Mouse (Mus musculus) hindbrain, embryonic 15.5 days (tissue): ENCODE measurements around the gene Tubg2. TPM values are rescaled to one million over a fixed set of nuclear protein-coding genes. Genes with fewer than 3 reads are reported as not detected.

ENCODE experiments used
- ATAC-seq: fragments of 200-750 bp; cut with Nextera tagmentation; 2 replicates; pipeline ENCODE4 v1.8.0; 2017; ENCODE audit warnings: low read depth, moderate number of reproducible peaks, moderate TSS enrichment; ENCODE audit not compliant: low FRiP score
- H3K27ac ChIP-seq: fragments of 300-500 bp; sonication (generic); replicated peaks from 2 replicates; pipeline ENCODE4 v1.5.1; 2015; ENCODE audit warnings: mild to moderate bottlenecking, inconsistent platforms
- H3K27me3 ChIP-seq: fragments of 300-500 bp; sonication (generic); 2 replicates; pipeline ENCODE4 v1.6.1; 2015; ENCODE audit warnings: control low read depth, inconsistent platforms
- H3K36me3 ChIP-seq: fragments of 300-500 bp; sonication (generic); 2 replicates; pipeline ENCODE4 v1.6.1; 2015; ENCODE audit warnings: control low read depth, inconsistent platforms
- H3K4me1 ChIP-seq: fragments of 300-500 bp; sonication (generic); replicated peaks from 2 replicates; pipeline ENCODE4 v1.6.1; 2015; ENCODE audit warnings: control low read depth, inconsistent platforms
- H3K4me2 ChIP-seq: fragments of 300-500 bp; sonication (generic); 2 replicates; pipeline ENCODE4 v1.6.1; 2015; ENCODE audit warnings: moderate library complexity, mild to moderate bottlenecking, inconsistent platforms
- H3K4me3 ChIP-seq: fragments of 300-500 bp; sonication (generic); 2 replicates; pipeline ENCODE4 v1.5.1; 2015; ENCODE audit warnings: mild to moderate bottlenecking, inconsistent platforms
- H3K9ac ChIP-seq: fragments of 300-500 bp; sonication (generic); 2 replicates; pipeline ENCODE4 v1.6.1; 2015; ENCODE audit warnings: inconsistent platforms
- H3K9me3 ChIP-seq: fragments of 300-500 bp; sonication (generic); 2 replicates; pipeline ENCODE4 v1.6.1; 2016; ENCODE audit warnings: control low read depth, inconsistent platforms
- WGBS: fragments of 180-500 bp; shearing (Covaris S2); methylation state at CpG from one replicate; pipeline ENCODE4 v1.1.7; 2015; 5-methylcytosine and 5-hydroxymethylcytosine counted together
- polyA plus RNA-seq: library from polyadenylated mRNA; unstranded; fragments of >200 nt; fragmentation: Nextera tagmentation; extraction: Ambion mirVana; gene quantifications from 2 replicates; pipeline ENCODE4 v1.2.1, GENCODE M21; 2015

The Tubg2 gene
- polyA plus RNA-seq, 1 experiment from 2014 or later, result 53.1 TPM

- under 1% methylated on average over 25 of the region's 25 CpGs for WGBS
- peak; percentile 4; the same call in 1 of the 2 replicates for ATAC-seq
- H3K4me3 ChIP-seq, result peak overlapping the region; percentile 54
- no peaks in the 10 kb centered on the region for H3K36me3 ChIP-seq
- H3K4me2 ChIP-seq, result peak overlapping the region; percentile 71
- H3K9me3 ChIP-seq, result no peaks in the 10 kb centered on the region
- H3K4me1 ChIP-seq, result peaks cover 66% of the 10 kb centered on the region
- peak overlapping the region; percentile 62 for H3K9ac ChIP-seq
- H3K27me3 ChIP-seq, result peaks cover 24% of the 10 kb centered on the region
- H3K27ac ChIP-seq, result peak overlapping the region; percentile 85
These were observed 20.5 kb downstream of the Tubg2 start for GRCm38 (mm10) chr11:101176117-101176691.

GRCm38 (mm10) chr11:101176933-101177773 is 21.4 kb downstream of the Tubg2 start:
- Histone ChIP-seq H3K4me3 (peak overlapping the region; percentile 54), H3K27me3 (peaks cover 24% of the 10 kb centered on the region), H3K9ac (peak overlapping the region; percentile 62), H3K36me3 (no peaks in the 10 kb centered on the region; the same call in 1 of the 2 replicates), H3K4me1 (peaks cover 59% of the 10 kb centered on the region), H3K4me2 (peak overlapping the region; percentile 71), H3K9me3 (no peaks in the 10 kb centered on the region), H3K27ac (peak overlapping the region; percentile 85)
- ATAC-seq, result no peak
- WGBS, result 20% methylated on average over 22 of the region's 22 CpGs

GRCm38 (mm10) chr11:101178061-101179058 is 22.7 kb downstream of the Tubg2 start:
- Histone ChIP-seq H3K9me3 (no peaks in the 10 kb centered on the region), H3K27ac (no peak overlapping the region), H3K4me3 (peak overlapping the region; percentile 54), H3K4me1 (peaks cover 49% of the 10 kb centered on the region), H3K27me3 (peaks cover 24% of the 10 kb centered on the region), H3K9ac (peak overlapping the region; percentile 5; the same call in 1 of the 2 replicates), H3K36me3 (no peaks in the 10 kb centered on the region; the same call in 1 of the 2 replicates), H3K4me2 (peak overlapping the region; percentile 71)
- no peak for ATAC-seq
- WGBS, result 48% methylated on average over 36 of the region's 36 CpGs

GRCm38 (mm10) chr11:101179306-101179705 is 23.6 kb downstream of the Tubg2 start:
- H3K4me1 ChIP-seq, result peaks cover 39% of the 10 kb centered on the region
- H3K4me3 ChIP-seq, result no peak overlapping the region
- no peak overlapping the region for H3K9ac ChIP-seq
- no peaks in the 10 kb centered on the region for H3K9me3 ChIP-seq
- no peak overlapping the region for H3K4me2 ChIP-seq
- WGBS, result 80% methylated on average over 15 of the region's 15 CpGs
- ATAC-seq, result no peak
- no peaks in the 10 kb centered on the region; the same call in 1 of the 2 replicates for H3K36me3 ChIP-seq
- H3K27me3 ChIP-seq, result peaks cover 24% of the 10 kb centered on the region
- no peak overlapping the region for H3K27ac ChIP-seq

GRCm38 (mm10) chr11:101180261-101180660 is 24.6 kb downstream of the Tubg2 start:
- Histone ChIP-seq H3K4me2 (no peak overlapping the region), H3K27me3 (peaks cover 19% of the 10 kb centered on the region), H3K9ac (no peak overlapping the region), H3K4me3 (no peak overlapping the region), H3K36me3 (no peaks in the 10 kb centered on the region; the same call in 1 of the 2 replicates), H3K9me3 (no peaks in the 10 kb centered on the region), H3K27ac (no peak overlapping the region), H3K4me1 (peaks cover 30% of the 10 kb centered on the region)
- 66% methylated on average over 17 of the region's 17 CpGs for WGBS
- ATAC-seq, result no peak

- no peak overlapping the region for H3K9ac ChIP-seq
- no peak overlapping the region for H3K4me2 ChIP-seq
- H3K4me3 ChIP-seq, result no peak overlapping the region
- peaks cover 25% of the 10 kb centered on the region for H3K4me1 ChIP-seq
- ATAC-seq, result no peak
- peaks cover 17% of the 10 kb centered on the region for H3K27me3 ChIP-seq
- no peaks in the 10 kb centered on the region; the same call in 1 of the 2 replicates for H3K36me3 ChIP-seq
- 41% methylated on average over 10 of the region's 10 CpGs for WGBS
- H3K27ac ChIP-seq, result no peak overlapping the region
- no peaks in the 10 kb centered on the region for H3K9me3 ChIP-seq
These were observed 25.4 kb downstream of the Tubg2 start for GRCm38 (mm10) chr11:101180846-101181740.

- Histone ChIP-seq H3K4me2 (no peak overlapping the region), H3K27me3 (peaks cover 17% of the 10 kb centered on the region), H3K9ac (no peak overlapping the region), H3K4me3 (no peak overlapping the region), H3K27ac (no peak overlapping the region), H3K36me3 (peaks cover 5% of the 10 kb centered on the region; the same call in 1 of the 2 replicates), H3K9me3 (no peaks in the 10 kb centered on the region), H3K4me1 (peaks cover 18% of the 10 kb centered on the region)
- WGBS, result 92% methylated on average over 11 of the region's 11 CpGs
- no peak for ATAC-seq
These were observed 26.3 kb downstream of the Tubg2 start for GRCm38 (mm10) chr11:101181961-101182360.

- no peak overlapping the region for H3K27ac ChIP-seq
- no peak overlapping the region for H3K9ac ChIP-seq
- 72% methylated on average over 14 of the region's 14 CpGs for WGBS
These were observed 27.2 kb downstream of the Tubg2 start for GRCm38 (mm10) chr11:101182771-101183517.

GRCm38 (mm10) chr11:101184984-101185383 is 29.3 kb downstream of the Tubg2 start:
- Histone ChIP-seq H3K27me3 (no peaks in the 10 kb centered on the region; the same call in none of the 2 replicates), H3K4me3 (no peak overlapping the region), H3K36me3 (peaks cover 5% of the 10 kb centered on the region; the same call in 1 of the 2 replicates), H3K9ac (no peak overlapping the region), H3K27ac (no peak overlapping the region), H3K9me3 (no peaks in the 10 kb centered on the region), H3K4me1 (peaks cover 10% of the 10 kb centered on the region), H3K4me2 (no peak overlapping the region)
- WGBS, result 90% methylated on average over 12 of the region's 12 CpGs
- no peak for ATAC-seq

More at GRCm38 (mm10) chr11:101182771-101183517, 27.2 kb downstream of the Tubg2 start:
- Histone ChIP-seq H3K4me1 (peaks cover 8% of the 10 kb centered on the region), H3K9me3 (no peaks in the 10 kb centered on the region), H3K27me3 (peaks cover 8% of the 10 kb centered on the region), H3K4me2 (no peak overlapping the region), H3K36me3 (peaks cover 5% of the 10 kb centered on the region; the same call in 1 of the 2 replicates), H3K4me3 (no peak overlapping the region)
- ATAC-seq, result no peak

GRCm38 (mm10) chr11:101185441-101185840 is 29.7 kb downstream of the Tubg2 start:
- Histone ChIP-seq H3K4me3 (no peak overlapping the region), H3K36me3 (peaks cover 5% of the 10 kb centered on the region; the same call in 1 of the 2 replicates), H3K9me3 (no peaks in the 10 kb centered on the region), H3K27ac (no peak overlapping the region), H3K27me3 (no peaks in the 10 kb centered on the region; the same call in 1 of the 2 replicates), H3K4me1 (peaks cover 15% of the 10 kb centered on the region), H3K4me2 (no peak overlapping the region), H3K9ac (no peak overlapping the region)
- ATAC-seq, result no peak
- WGBS, result 92% methylated on average over 4 of the region's 4 CpGs
